Mouse (Mus musculus) limb, embryonic 14.5 days (tissue): ENCODE results near the gene Hint1. TPM values are rescaled to one million over a fixed set of nuclear protein-coding genes. Genes with fewer than 3 reads are reported as not detected.

Source experiments
- ATAC-seq: fragments of 200-750 bp; cut with Nextera tagmentation; 2 replicates; pipeline ENCODE4 v1.8.0; 2017; ENCODE audit warnings: low read depth, moderate number of reproducible peaks, moderate TSS enrichment; ENCODE audit not compliant: low FRiP score
- DNase-seq: peaks from one replicate; pipeline ENCODE4 v3.0.0-alpha.2; 2015; ENCODE audit warnings: low spot score
- H3K27ac ChIP-seq: fragments of 300-500 bp; sonication (generic); replicated peaks from 2 replicates; pipeline ENCODE4 v1.5.1; 2014; ENCODE audit warnings: low read depth, mild to moderate bottlenecking, low read length, moderate library complexity, mixed read lengths
- H3K27me3 ChIP-seq: fragments of 300-500 bp; sonication (generic); 2 replicates; pipeline ENCODE4 v1.6.1; 2014; ENCODE audit warnings: low read length, mixed read lengths; ENCODE audit not compliant: control insufficient read depth, insufficient read depth
- H3K36me3 ChIP-seq: fragments of 300-500 bp; sonication (generic); 2 replicates; pipeline ENCODE4 v1.6.1; 2014; ENCODE audit warnings: mild to moderate bottlenecking, low read length, moderate library complexity, mixed read lengths; ENCODE audit not compliant: control insufficient read depth, insufficient read depth
- H3K4me1 ChIP-seq: fragments of 300-500 bp; sonication (generic); 2 replicates; pipeline ENCODE4 v1.6.1; 2014; ENCODE audit warnings: antibody characterized with exemption, low read length, mixed read lengths; ENCODE audit not compliant: control insufficient read depth, insufficient read depth
- H3K4me2 ChIP-seq: fragments of 300-500 bp; sonication (generic); replicated peaks from 2 replicates; pipeline ENCODE4 v1.6.1; 2014; ENCODE audit warnings: low read depth, mild to moderate bottlenecking, low read length, moderate library complexity; ENCODE audit not compliant: severe bottlenecking
- H3K4me3 ChIP-seq: fragments of 300-500 bp; sonication (generic); replicated peaks from 2 replicates; pipeline ENCODE4 v1.5.1; 2014; ENCODE audit warnings: low read length
- H3K9ac ChIP-seq: fragments of 300-500 bp; sonication (generic); 2 replicates; pipeline ENCODE4 v1.6.1; 2014; ENCODE audit warnings: mild to moderate bottlenecking, low read depth, low read length, moderate library complexity; ENCODE audit not compliant: severe bottlenecking
- H3K9me3 ChIP-seq: fragments of 300-500 bp; sonication (generic); 2 replicates; pipeline ENCODE4 v1.6.1; 2016; ENCODE audit warnings: low read length; ENCODE audit not compliant: control insufficient read depth
- POLR2A ChIP-seq: fragments of 200-500 bp; IDR thresholded peaks from 2 replicates; pipeline ENCODE4 v1.8.0; 2012; ENCODE audit warnings: inconsistent platforms, mild to moderate bottlenecking, moderate library complexity, borderline replicate concordance; ENCODE audit not compliant: insufficient read depth, insufficient read length; ENCODE audit errors: extremely low read depth
- WGBS: fragments of 180-500 bp; shearing (Covaris S2); extraction: QIAGEN DNeasy Blood & Tissue Kit; methylation state at CpG from one replicate; pipeline ENCODE4 v1.1.7; 2014; 5-methylcytosine and 5-hydroxymethylcytosine counted together
- polyA plus RNA-seq, 2 experiments: library from polyadenylated mRNA; depleted of rRNA in 1 of 2; stranded (reverse) in 1 of 2; unstranded in 1 of 2; fragments of >200 nt; fragmentation: Nextera tagmentation in 1 of 2; extraction: Ambion mirVana in 1 of 2; gene quantifications; 2 replicates each; pipeline versions ENCODE4 v1.2.1 to v1.2.3; 2012 to 2014

Gene Hint1
- polyA plus RNA-seq, 2 experiments, result 602 to 618 TPM

- 71% methylated on average over 4 of the region's 4 CpGs for WGBS
- Histone ChIP-seq H3K4me1 (peaks cover 8% of the 10 kb centered on the region; the same call in 1 of the 2 replicates), H3K9ac (no peak overlapping the region), H3K9me3 (no peaks in the 10 kb centered on the region), H3K27ac (no peak overlapping the region), H3K4me3 (no peak overlapping the region), H3K27me3 (no peaks in the 10 kb centered on the region), H3K36me3 (no peaks in the 10 kb centered on the region), H3K4me2 (no peak overlapping the region)
- DNase-seq, result no peak
- ATAC-seq, result no peak
- TF ChIP-seq POLR2A, result no peak
Observed at GRCm38 (mm10) chr11:54899657-54900056, 33.5 kb downstream of the Hint1 start.

DNA sequence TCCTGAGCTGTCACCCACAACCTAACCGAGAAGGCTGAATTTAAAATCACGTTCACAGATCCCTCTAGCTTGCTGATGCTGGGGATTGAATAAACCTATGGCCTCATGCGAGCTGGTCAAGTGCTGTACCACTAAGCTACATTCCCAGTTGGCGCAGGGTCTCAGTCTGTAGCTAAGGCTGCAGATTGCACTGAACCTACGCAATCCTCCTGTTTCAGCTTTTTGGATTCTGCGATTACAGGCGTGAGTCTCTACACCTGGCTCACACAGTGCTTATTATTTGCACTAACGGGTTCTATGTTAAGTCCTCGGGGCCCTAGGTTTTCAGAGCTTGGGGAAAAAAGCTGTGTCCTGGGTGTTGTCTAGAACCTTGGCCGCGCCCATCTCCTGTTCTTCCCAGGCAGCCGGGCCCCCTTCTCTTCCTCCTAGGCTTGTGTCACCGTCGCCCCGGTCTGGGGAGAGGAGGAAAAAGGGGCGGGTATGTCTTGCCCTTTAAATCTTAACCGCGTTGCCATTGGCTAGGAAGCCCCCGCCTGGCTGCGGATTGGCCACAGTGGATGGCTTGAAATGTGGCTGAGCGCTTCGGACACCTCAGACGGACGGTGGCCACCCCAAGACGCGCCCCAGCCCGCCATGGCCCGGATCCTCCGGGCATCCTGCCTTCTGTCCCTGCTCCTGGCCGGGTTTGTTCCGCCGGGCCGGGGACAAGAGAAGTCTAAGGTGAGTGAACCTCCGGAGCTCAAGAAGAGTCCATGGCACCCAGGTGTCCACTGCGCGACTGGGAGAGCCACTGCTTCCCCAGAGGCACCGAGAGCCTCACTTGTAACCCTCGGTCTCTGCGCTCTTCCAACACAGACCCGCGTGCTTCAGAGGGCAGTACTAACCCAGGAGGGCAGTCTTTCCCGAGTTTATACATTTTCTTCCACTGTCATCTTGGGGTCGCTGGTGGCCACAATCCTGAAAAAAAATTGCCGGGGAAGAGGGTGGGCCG lies 36.4 kb downstream of the Hint1 start, which contains the start of gene Gpx3:
TSS of gene Gpx3 (plus strand) at position 121 of the 991 bp plus-strand sequence.
- Histone ChIP-seq H3K4me2 (peak within 1 kb of the TSS; percentile 70), H3K36me3 (no peaks in the 10 kb centered on the region), H3K9me3 (no peaks in the 10 kb centered on the region), H3K27ac (no peak within 1 kb of the TSS), H3K27me3 (no peaks in the 10 kb centered on the region), H3K4me3 (peak within 1 kb of the TSS; percentile 44), H3K9ac (peak within 1 kb of the TSS; percentile 52), H3K4me1 (peaks cover 8% of the 10 kb centered on the region; the same call in 1 of the 2 replicates)
- no peak for TF ChIP-seq POLR2A
- DNase-seq (peak; percentile 65), ATAC-seq (peak; percentile 88)
- 19% methylated on average over 37 of the region's 45 CpGs for WGBS

DNA sequence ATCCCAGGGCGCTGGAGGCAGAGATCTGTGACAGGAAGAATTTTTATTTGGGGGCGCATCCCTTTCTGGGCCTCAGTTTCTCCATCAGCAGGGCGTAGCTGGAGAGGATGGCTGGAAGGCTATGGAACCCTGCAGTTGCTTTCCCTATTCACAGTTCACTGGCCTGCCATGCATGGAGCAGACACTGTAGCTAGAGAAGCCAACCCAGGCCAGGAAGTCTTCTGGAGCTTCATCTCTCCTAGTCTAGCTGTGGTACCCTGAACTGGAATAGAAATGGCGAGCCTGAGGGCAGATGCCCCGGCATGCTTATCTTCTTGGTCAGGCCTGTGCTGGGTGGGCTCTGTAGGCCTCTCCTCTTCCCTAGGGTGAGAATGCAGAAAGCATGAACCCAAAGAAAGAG lies 37.2 kb downstream of the Hint1 start:
- no peak for DNase-seq
- TF ChIP-seq POLR2A, result no peak
- Histone ChIP-seq H3K27me3 (no peaks in the 10 kb centered on the region), H3K9ac (peak overlapping the region; percentile 52), H3K27ac (no peak overlapping the region), H3K9me3 (no peaks in the 10 kb centered on the region), H3K4me1 (peaks cover 8% of the 10 kb centered on the region; the same call in 1 of the 2 replicates), H3K4me3 (peak overlapping the region; percentile 44), H3K4me2 (peak overlapping the region; percentile 70), H3K36me3 (no peaks in the 10 kb centered on the region)
- 68% methylated on average over 5 of the region's 5 CpGs for WGBS
- no peak for ATAC-seq

DNA sequence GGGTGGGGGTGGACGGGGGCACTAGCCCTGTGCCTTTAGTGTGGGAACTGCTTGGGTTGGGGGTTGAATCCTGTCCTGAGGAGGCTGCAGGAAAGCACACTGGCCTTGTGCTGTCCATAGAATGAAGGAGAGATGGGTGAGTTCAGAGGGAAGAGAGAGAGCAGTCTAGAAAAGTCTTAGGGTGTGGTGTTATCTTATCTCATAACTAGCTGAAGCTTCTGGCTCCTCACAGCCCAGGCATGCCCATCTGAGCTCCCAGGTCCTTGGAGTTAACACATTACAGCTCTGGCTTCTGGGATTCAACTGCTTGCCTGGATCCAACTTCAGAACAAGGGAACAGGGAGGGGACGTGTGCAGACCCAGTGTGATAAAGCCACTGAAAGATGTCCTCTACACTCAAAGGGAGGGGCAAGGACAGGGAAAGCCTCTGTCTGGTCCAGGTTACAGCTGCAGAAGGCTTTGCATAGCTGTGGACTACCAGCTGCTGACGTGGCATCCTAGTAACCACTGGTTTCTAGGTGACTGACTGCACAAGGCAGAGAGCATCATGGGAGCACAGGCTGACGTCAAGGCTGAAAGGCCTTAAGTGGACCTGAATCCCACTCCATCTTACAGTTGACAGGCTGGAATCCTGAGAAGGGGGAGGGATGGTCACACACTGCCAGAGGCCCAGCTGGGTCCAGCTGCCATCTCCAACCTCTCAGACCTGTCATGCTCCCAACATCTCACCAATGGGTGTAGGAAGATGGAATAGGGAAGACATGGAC lies 37.9 kb downstream of the Hint1 start:
- H3K4me1 ChIP-seq, result peaks cover 8% of the 10 kb centered on the region; the same call in 1 of the 2 replicates
- ATAC-seq (no peak), DNase-seq (no peak)
- 48% methylated on average over 4 of the region's 4 CpGs for WGBS
- no peaks in the 10 kb centered on the region for H3K9me3 ChIP-seq
- H3K9ac ChIP-seq, result no peak overlapping the region
- no peak overlapping the region for H3K4me2 ChIP-seq
- peaks cover 3% of the 10 kb centered on the region; the same call in 1 of the 2 replicates for H3K36me3 ChIP-seq
- H3K27ac ChIP-seq, result no peak overlapping the region
- no peak for TF ChIP-seq POLR2A
- no peak overlapping the region for H3K4me3 ChIP-seq
- no peaks in the 10 kb centered on the region for H3K27me3 ChIP-seq

DNA sequence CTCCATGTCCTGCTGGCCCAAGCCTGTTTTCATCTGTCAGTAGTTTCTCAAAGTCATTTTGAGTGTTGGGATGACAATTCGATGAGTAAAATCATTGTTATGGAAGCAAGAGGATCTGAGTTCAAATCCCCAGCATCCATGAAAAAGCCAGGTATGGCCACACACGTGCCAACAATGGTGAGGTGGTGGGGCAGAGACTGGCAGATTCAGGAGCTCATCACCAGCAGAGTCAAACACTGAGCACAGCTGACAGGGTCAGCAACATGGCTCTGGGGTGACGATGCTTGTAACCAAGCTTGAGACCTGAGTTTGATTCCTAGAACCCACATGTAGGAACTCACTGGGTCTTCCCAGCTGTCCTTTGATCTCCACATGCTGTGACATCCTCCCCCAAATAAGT lies 38.9 kb downstream of the Hint1 start:
- H3K4me3 ChIP-seq, result no peak overlapping the region
- TF ChIP-seq POLR2A, result no peak
- H3K4me2 ChIP-seq, result no peak overlapping the region
- 91% methylated on average over 3 of the region's 3 CpGs for WGBS
- no peak overlapping the region for H3K9ac ChIP-seq
- peaks cover 12% of the 10 kb centered on the region for H3K36me3 ChIP-seq
- peaks cover 8% of the 10 kb centered on the region; the same call in 1 of the 2 replicates for H3K4me1 ChIP-seq
- DNase-seq, result no peak
- no peaks in the 10 kb centered on the region for H3K27me3 ChIP-seq
- no peaks in the 10 kb centered on the region for H3K9me3 ChIP-seq
- H3K27ac ChIP-seq, result no peak overlapping the region
- ATAC-seq, result no peak
